Mouse (Mus musculus): ENCODE data around the gene Srp9. TPM values are rescaled to one million over a fixed set of nuclear protein-coding genes. Genes with fewer than 3 reads are reported as not detected.
A peak's percentile ranks its signal among the peaks of the same experiment; 100 is the strongest.

Srp9 gene
- total RNA-seq, 2 experiments from 2014 or later, result 48.1 to 49.0 TPM

DNA sequence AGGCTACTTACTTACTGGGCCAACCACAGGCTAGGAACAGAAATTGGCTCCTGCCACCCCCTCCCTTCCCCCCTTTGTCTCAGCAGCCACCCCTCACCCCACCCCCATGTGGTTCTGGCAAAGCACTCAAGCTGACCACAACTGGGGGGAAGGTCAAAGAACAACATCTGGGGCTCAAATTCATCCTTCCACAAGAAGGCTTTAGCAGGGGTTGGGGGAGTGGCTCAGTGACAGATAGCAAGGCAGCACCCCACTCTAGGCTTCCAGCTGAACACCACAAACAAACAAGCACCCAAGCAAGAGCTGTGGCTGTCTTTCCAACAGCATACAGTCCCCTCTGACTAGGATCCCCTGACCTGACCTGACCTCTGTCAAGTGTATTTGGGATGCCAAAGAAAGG, 21.8 kb upstream of the Srp9 start:
- no peak for DNase-seq

DNA sequence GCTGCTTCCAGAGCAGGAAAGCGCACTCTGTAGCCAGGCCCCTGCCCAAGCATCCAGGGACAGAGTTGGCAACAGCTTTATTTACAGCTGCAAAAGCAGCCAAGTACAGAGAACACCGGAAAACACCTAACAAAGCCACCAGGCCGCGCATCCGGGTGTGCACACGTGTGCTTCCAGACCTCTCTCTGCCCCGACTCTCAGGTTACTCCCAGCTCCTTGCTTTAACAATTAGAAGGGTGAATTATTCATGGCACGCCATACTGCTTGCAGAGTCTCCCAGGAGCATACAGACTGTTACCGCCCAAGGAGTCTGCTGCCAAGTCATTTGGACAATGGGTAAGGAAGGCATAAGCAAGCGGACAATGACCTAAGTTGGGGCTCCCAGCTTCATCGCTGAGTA, 21.1 kb upstream of the Srp9 start:
- no peak for DNase-seq
- intact Hi-C loops (cut with DNase I), result no loop called here

More for the DNA sequence above, 21.8 kb upstream of the Srp9 start:
- intact Hi-C loops (cut with DNase I), result no loop called here

DNA sequence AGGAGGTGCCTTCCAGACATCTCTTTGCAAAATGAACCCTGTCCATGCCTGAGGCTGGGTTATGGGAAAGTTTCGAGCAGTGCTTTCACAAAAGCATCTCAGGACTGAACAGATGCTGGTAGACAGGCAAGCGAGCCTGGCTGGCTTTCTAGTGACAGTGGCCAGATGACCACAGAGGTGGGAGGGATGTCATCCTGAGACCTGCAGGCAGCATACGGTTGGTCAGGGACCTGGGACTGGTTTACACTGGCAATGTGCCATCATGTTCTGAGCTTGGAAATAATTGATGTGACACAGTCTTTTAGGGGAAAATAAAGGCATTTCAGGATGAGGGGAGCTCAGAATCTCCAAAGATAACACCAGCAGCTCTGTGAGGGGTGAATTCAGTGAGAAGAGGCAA, 19.5 kb upstream of the Srp9 start:
- DNase-seq, result no peak
- intact Hi-C loops (cut with DNase I), result no loop called here

DNA sequence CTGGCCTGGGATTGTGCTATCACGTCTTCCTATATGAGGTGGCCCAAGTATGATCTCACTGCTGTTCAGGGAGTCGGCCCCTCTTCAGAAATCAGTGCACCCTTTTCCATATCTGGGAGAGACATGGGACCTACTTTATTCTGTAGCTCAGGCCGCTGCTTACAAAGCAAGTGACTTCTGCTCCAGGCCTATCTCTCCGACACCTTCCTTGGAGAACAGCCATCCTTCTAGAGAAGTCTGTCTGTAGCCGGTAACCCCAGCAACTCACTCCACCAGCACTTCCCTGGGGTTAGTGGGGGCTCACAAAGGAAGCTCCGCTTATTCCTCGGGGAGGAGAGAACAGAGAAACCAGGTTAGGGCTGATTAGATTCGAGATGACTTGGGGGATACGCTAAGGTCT, 17.3 kb upstream of the Srp9 start:
- DNase-seq, result peak; percentile 48 to 59
- intact Hi-C loops (cut with DNase I), result no loop called here

DNA sequence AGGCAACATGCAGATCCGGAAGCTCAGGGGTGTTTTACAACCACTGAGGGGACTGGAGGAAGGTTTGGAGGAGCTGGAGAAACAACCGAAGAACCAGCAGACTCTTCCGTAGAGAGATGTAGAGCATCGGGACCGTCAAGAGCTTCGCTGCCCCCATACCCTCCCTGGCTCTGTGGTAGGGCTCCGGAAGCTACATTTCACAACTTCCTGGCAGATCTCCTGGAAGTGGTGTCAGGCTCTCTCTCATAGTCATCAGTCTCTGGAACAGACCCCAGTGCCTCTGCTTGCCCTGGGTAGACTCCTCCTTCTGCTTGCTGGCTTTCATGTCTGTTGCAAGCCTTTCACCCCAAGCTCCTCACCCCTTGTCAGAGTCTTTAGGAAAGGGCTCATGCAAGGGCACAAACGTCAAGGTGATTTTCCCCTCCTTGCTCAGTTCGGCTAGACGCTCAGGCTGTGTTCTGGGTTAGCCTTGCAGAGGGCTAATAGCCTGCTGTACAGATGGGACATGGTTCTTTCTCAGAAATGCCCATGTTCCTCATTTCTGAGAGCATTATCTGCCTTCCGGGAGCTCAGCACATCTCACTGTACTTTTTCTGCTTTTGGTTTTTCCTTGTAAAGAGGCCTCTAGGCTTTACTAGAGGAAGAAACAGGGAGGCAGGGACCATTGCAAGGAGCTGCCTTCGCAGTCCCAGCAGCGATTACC, 16.0 kb upstream of the Srp9 start:
- peak in 1 of 2 experiments; percentile 65 for DNase-seq
- intact Hi-C loops (cut with DNase I), result no loop called here

DNA sequence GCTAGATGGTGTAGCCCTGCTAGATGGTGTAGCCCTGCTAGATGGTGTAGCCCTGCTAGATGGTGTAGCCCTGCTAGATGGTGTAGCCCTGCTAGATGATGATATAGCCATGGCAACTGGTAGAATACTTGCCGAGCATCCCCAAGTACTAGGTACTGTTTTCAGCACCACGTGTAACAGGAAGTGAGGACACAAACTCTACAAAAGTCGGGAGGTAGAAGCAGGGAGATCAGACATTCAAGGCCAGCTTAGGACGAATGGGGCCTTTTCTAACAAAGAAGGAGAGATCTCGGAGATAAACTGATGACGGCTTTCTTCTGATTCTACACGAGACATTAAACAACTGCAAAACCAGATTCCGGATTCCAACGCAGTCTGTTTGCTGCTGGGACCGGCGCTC, 14.4 kb upstream of the Srp9 start:
- intact Hi-C loops (cut with DNase I), result loop anchor here (10.0 kb wide), 1 partner anchor 185 kb away; no protein-coding TSS in a partner anchor

DNA sequence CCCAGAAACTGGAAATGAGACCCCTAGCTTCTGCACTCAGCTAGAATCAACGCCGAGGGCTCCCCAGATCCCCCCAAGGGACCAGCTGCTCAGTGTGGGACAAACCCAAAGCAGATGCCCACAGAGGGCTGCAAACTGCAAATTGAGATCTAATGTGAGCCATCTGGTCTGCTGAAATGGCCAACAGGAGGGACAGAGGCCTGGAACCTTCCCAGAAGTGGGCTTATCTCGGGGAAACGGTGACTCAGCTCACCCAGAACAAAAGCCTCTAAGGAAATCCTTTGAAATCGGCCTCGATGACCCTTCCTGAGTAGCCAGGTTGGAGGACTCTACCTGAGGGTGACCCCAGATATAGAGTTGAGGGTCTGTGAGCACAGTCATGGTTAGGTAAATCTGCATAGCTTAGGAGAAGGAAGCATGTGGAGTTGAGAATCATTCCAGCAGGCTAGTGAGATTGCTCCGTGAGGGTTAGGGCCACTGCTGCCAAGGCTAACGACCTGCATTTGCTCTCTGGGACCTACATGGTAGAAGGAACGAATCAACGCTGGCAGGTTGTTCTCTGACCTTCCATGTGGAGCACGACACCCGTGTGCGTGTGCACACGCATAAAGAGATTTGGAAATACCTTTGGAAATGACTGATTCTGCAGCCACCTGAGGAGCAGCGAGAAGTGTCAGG, 13.7 kb upstream of the Srp9 start:
- intact Hi-C loops (cut with DNase I), result loop anchor here (10.0 kb wide), 1 partner anchor 186 kb away; no protein-coding TSS in a partner anchor
- DNase-seq, result peak; percentile 61 to 65

More for the DNA sequence above, 14.4 kb upstream of the Srp9 start:
- DNase-seq, result no peak

DNA sequence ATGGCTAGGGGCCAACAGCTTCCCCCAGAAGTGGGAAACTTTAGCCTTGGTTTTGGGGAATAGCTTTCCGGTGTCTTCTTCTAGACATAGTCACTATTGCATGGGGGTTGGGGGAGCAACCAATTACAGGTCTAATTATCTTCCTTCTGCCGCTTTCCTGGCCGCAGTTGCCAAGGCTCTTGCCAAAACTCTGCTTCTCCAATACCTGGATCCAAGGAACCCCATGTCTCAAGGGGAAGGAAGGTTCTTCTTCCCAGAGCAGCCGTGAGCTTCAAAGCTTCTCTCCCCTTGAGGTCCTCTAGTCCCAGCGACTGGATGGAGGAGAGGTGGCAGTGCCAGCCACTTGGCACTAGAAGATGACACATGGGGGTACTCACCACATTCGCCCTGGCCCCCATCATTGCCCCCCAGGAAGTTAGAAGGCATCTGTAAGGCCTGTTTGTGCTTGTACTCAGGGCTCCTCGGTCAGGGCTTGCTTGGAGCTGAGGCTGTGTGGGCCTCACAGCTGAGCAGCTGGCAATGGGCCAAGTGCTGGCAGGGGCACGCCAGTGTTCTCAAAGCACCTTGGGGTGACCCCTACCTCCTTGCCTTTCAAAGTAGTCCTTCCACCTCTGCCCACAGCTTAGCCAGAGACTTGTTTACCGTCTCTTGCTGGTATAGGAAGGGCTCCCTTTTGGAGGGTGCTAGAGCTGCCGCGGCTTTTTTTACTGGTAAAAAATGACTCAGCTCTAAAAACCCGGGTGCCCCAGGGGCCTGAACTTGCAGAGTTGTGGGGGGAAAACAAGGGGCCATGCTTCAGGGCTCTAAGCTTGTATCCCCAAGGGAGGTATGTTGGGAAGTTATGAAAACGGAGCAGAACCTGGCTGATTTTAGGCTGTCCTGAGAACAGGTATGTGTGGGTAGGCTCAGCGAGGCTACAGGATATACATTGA, 12.9 kb upstream of the Srp9 start:
- intact Hi-C loops (cut with DNase I), result loop anchor here (10.0 kb wide), 1 partner anchor 187 kb away; no protein-coding TSS in a partner anchor
- peak; percentile 66 to 67 for DNase-seq

DNA sequence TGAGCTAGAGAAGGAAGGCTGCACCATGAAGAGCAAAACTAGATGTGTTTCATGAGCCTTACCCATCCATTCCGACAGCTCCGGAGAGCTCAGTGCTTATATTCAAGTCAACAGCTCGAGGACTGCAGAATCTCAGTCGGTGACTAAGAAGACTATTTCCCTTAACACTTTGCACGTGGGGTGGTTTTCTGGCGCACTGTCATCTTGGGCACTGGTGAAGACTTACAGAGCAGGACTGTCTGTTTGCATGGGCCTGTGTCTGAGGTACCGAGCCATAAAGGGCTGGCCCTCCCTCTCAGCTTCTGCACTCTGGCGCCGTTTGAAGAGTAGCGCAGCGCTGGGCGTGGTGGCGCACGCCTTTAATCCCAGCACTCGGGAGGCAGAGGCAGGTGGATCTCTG, 12.2 kb upstream of the Srp9 start:
- intact Hi-C loops (cut with DNase I), result loop anchor here (10.0 kb wide), 1 partner anchor 188 kb away; no protein-coding TSS in a partner anchor
- DNase-seq, result no peak

DNA sequence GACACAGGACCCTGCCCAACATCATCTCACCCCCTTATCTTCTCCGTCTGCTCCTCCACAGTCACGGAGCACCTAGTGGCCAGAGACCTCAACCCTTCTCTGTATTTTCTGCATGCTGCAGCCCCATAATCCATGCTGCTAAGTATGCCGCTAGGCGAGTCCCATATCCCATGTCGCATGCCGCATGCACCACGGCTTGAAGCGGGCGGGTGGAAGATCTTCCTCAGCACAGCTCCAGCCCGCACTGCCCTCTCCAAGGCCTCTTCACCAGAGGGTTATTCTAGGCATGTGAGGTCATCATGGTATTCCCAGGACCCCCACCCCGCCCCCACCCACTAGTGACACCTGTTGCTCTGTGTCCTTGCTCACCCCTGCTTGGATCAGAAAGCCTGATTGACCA, 11.4 kb upstream of the Srp9 start:
- no peak for DNase-seq
- intact Hi-C loops (cut with DNase I), result loop anchor here (10.0 kb wide), 1 partner anchor 188 kb away; no protein-coding TSS in a partner anchor

DNA sequence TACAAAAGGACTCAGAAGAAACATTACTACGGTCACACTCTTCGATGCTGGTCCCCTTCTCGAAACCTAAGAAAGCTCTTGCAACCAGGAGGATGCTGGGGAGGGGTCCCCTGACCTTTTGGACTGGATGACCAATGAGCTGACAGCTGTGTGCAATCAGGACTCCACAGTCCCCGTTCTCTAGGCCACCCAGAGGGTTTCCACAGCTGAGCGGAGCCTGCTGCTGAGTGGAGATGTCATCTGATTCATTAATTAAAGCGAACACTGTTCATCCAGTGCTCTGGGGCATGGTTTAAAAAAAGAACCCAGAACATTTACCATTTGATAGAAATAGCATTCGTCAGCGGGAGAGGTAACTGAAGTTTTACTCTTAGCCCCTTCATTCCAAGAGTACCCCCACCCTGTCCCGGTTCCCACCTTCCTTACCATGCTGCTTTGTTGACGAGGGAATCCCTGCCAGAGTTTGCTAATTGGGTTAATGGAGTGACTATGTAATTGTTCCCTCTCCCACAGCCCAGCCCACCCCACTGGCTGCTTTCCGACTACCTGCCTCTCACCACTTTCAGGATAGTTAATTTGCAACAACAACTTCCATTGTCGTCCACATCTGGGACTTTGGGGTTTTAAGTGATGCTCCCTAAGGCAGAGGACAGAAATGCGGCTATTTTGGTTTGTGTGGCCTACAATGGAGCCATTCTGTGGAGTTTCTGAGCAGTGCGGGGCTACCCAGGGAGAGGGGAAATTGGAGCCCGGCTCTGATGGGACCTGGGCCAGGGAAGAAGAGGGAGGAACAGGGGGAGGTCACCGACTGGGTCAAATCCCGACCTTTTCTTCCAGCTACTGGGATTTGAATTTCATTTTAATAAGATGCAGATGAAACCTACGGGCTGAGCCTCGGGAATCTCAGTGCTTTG, 10.7 kb upstream of the Srp9 start:
- intact Hi-C loops (cut with DNase I), result loop anchor here (2.0 to 10.0 kb wide), 2 partner anchors 93 to 189 kb away; no protein-coding TSS in a partner anchor
- no peak for DNase-seq

DNA sequence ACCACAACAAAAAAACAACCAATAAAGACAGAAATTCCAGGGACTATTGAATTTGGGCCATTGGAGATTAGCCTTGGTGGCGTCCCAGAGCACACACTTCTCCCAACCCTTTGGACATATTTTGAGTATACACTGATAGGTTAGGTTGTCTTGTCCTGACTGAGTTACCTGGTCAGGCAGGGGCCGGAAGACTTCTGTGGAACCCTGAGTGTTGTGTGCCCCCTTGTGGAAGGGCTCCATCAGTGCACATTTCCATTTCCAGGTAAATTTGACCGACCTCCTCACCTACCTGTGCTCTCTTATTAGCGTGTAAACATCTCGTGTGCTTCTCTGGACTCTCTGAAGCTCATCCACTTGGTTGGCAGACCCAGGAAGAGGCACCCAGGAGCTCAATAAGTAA, 9.3 kb upstream of the Srp9 start:
- peak; percentile 58 to 64 for DNase-seq

DNA sequence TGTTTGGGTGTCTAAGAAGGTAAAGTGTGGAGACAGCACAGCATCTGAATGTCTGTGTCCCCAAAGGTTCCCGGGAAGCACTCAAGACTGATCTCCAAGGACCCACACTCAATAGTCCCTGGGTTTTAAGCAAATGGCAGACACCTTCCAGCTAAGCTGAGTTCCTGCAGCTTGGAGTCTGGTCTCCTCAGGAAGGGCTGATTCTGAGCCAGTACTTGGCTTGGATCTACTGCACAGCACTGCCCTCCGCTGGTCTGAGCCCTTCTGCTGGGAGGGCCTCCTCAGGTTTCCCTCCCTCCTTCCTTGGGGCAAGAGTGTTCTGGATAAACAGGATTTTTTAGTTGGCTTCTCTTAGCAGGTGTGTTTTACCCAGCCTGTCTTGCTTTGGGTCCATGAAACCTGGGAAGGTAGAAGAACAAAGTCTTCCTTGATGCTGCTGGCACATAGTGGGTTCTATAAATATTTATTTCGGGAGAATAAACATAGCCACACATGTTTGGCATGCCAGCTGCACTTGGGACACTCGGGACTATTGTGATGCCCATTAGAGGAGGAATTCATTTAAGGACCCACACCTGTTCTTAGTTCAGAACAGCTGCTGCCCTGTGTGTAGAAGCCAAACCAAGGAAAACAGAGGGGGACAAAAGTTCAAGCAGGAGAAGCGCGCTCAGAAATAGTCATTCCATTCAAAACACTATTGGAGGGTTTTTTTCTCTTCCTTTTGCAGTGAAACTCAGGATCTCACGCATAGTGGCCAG, 8.7 kb upstream of the Srp9 start:
- peak; percentile 69 to 75 for DNase-seq
- intact Hi-C loops (cut with DNase I), result loop anchor here (1.0 to 10.0 kb wide), 3 partner anchors 95 to 227 kb away; no protein-coding TSS in a partner anchor

More for the DNA sequence above, 9.3 kb upstream of the Srp9 start:
- intact Hi-C loops (cut with DNase I), result loop anchor here (1.0 to 10.0 kb wide), 3 partner anchors 94 to 226 kb away; no protein-coding TSS in a partner anchor

DNA sequence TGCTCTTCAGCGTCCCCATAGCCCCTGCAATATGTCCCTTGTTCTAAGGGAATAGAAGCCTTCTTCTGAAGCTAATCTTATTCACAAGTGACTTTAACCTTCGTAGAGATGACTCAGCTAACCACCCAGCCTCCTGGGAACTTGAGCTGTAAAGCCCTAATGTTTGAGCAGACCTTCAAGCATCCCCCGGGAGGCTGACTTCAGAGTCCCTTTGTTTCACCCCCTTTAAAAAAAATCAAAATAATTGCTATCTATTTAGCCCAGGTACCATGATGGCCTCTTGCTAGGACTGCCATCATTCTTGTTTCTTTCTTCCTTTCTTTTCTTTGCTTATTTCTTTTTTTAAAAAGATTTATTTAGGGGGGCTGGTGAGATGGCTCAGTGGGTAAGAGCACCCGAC, 2.1 kb upstream of the Srp9 start:
- intact Hi-C loops (cut with DNase I), result no loop called here
- no peak for DNase-seq

DNA sequence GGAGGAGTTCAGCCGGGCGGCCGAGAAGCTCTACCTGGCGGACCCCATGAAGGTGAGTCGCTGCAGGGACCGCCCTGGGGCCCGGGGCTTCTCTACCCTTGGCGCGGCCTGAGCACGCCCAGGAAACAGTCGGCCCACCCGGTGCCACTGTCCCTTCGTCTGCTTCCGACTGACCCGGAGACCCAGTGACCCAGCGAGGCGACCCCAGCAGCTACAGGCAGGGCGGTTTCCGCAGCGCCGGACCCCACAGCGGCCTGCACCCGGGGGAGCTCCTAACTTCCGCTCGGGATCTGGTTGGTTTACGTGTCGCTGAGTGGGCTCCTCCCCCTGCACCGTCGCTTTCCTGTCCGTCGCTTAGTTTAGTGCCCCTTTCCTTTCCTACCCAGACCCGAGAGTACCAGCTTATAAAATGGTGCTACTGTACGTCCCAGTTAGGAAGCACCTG, 409 bp downstream of the Srp9 start:
- DNase-seq, result peak; percentile 88 to 90
- intact Hi-C loops (cut with DNase I), result no loop called here

DNA sequence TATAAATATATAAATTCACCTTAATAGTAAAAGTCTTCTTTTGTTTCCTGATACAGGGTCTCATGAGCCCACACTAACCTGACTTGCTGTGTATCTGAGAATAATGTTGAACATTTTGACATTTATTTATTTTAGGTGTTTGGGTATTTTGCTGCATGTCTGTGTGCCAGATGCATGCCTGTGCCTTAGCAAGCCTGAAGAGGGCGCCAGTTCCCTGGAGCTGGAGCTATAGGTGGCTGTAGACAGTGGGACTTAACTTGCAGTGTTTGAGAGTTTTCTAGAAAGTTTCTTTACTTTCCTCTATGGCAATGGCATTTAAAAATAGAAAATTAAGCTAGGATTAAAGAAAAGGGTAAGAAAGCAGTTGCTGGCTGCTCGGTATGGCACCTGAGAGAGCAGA, 6.3 kb downstream of the Srp9 start:
- DNase-seq, result no peak
- intact Hi-C loops (cut with DNase I), result no loop called here

DNA sequence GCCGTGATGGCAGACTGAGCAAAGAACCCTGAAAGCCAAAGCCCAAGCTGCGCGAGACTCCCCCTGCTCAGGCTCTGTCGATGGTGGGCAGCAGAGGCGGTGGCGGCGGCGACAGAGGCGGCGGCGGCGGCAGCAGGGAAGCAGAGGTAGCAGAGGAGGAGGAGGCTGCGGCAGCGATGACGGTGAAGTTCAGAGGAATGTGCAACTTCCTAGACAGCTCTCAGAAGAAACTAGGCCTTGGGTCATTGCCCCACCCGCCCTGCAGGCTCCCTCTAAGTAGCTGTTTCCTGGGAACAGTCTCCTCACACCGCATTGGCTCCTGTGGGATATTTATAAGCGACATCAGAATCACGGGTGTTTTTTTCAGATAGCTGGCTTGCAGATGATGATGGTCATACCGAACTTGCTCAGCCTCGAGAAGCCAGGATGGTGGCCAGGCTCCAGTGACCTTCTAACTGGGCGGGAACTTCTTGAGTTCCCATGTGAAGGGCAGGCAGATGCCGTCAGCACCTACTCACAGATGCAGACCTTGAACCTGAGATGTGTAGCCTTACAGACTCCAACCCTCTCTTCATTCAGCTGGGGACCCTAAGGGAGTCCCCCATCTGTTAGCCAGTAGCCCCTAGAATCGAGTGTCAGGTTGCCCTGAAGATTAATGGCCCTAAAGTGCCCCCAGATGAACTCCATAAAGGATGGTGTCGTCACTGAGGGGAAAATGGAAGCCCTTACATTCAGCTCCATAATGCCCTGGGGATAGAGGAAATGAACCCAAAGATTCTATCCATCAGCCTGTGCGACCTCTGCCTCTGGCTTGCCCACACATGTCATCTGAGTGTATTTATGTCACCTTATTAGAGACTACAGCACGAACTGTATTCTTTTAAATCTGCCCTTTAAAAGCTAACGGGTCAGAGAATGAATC, 12.9 kb downstream of the Srp9 start:
- intact Hi-C loops (cut with DNase I), result no loop called here
- DNase-seq, result no peak

DNA sequence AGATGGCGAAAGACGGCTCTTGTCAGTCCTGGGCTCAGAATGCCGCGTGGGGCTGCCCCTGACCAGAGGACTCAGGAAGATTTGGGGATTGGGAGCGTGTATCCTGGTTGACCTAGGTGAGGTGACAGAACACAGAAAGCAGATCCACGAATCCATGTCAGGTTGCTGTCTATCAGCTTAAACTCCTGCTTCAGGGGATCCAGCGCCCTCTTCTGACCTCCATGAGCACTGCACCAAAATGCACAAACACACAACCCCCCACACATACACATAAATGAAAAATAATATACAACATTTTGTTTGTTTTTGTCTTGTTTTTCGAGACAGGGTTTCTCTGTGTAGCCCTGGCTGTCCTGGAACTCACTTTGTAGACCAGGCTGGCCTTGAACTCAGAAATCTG, 13.6 kb downstream of the Srp9 start:
- intact Hi-C loops (cut with DNase I), result no loop called here
- DNase-seq, result no peak
